Mouse (Mus musculus): ENCODE measurements around the gene Bmp4.

DNA sequence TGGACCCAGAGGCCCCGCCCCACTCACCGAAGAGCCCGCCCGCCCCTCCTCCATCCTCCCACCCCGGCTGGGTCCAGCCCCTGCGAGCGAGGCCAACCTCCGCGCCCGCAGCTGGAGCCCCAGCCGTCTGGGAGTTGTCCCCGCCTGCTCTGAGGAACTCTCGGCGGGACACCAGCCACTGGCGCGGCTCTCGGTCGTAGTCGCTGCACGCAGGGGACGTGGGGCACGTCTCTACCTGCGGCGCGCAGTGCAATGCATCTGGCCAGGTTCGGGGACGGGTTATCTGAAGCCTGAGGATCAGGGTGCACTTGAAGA, 3.2 kb downstream of the Bmp4 start:
- TF ChIP-seq CTCF (IDR thresholded peaks at IDR 0.05; ENCODE audit: low read depth) (no peak), EP300 (optimal IDR thresholded peaks at IDR 0.05) (no peak)
